Mouse (Mus musculus): ENCODE measurements around the gene Rnf121.

DNA sequence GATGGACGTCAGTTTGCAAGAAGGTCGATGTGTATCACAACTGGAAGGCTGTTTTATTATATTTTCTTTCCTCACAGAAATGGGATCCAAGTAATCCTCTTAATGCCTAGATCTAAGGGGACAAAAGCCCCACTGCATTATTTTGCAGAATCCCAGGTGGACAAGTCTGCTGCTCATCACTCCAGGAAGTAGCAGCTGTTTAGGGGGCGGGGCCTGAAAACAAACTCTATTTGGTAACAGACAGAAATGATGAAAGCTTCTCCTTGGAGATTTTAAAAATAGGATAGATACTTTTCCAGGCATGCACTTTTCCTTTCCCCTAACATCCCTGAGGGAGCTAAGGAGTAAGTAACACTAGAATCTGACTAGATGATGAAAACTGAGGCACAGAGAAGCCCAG lies 28.0 kb downstream of the Rnf121 start:
- TF ChIP-seq CTCF (IDR thresholded peaks at IDR 0.05; ENCODE audit: insufficient read depth, low read length) (no peak), POLR2A (IDR thresholded peaks at IDR 0.05; ENCODE audit: borderline replicate concordance, extremely low read depth, low read depth, low read length) (no peak)

Measured in lung, adult 2 months (tissue).